Mouse (Mus musculus) neural tube, embryonic 15.5 days (tissue): Measurements from ENCODE around the gene Kazald1. TPM values are rescaled to one million over a fixed set of nuclear protein-coding genes. Genes with fewer than 3 reads are reported as not detected.

Experiments
- ATAC-seq: fragments of 200-750 bp; cut with Nextera tagmentation; 2 replicates; pipeline ENCODE4 v1.8.0; 2017; ENCODE audit warnings: mild to moderate bottlenecking, moderate TSS enrichment, moderate library complexity; ENCODE audit not compliant: low FRiP score
- H3K27ac ChIP-seq: fragments of 300-500 bp; sonication (generic); replicated peaks from 2 replicates; pipeline ENCODE4 v1.5.1; 2015; ENCODE audit warnings: mild to moderate bottlenecking, inconsistent platforms
- H3K27me3 ChIP-seq: fragments of 300-500 bp; sonication (generic); replicated peaks from 2 replicates; pipeline ENCODE4 v1.6.1; 2015; ENCODE audit warnings: inconsistent platforms
- H3K36me3 ChIP-seq: fragments of 300-500 bp; sonication (generic); 2 replicates; pipeline ENCODE4 v1.6.1; 2015; ENCODE audit warnings: inconsistent platforms
- H3K4me1 ChIP-seq: fragments of 300-500 bp; sonication (generic); 2 replicates; pipeline ENCODE4 v1.6.1; 2015; ENCODE audit warnings: inconsistent platforms
- H3K4me2 ChIP-seq: fragments of 300-500 bp; sonication (generic); 2 replicates; pipeline ENCODE4 v1.6.1; 2015; ENCODE audit warnings: inconsistent platforms, mild to moderate bottlenecking, moderate library complexity
- H3K4me3 ChIP-seq: fragments of 300-500 bp; sonication (generic); replicated peaks from 2 replicates; pipeline ENCODE4 v1.5.1; 2015; ENCODE audit warnings: mild to moderate bottlenecking, inconsistent platforms
- H3K9ac ChIP-seq: fragments of 300-500 bp; sonication (generic); replicated peaks from 2 replicates; pipeline ENCODE4 v1.6.1; 2015; ENCODE audit warnings: mild to moderate bottlenecking, inconsistent platforms
- H3K9me3 ChIP-seq: fragments of 300-500 bp; sonication (generic); replicated peaks from 2 replicates; pipeline ENCODE4 v1.6.1; 2016; ENCODE audit warnings: inconsistent platforms
- WGBS: fragments of 180-500 bp; shearing (Covaris S2); methylation state at CpG from one replicate; pipeline ENCODE4 v1.1.7; 2015; ENCODE audit warnings: mixed read lengths; 5-methylcytosine and 5-hydroxymethylcytosine counted together
- polyA plus RNA-seq: library from polyadenylated mRNA; unstranded; fragments of >200 nt; fragmentation: Nextera tagmentation; extraction: Ambion mirVana; gene quantifications from 2 replicates; pipeline ENCODE4 v1.2.1, GENCODE M21; 2015

Kazald1 gene
- 3.0 and 5.3 TPM in 2 replicates for polyA plus RNA-seq

DNA sequence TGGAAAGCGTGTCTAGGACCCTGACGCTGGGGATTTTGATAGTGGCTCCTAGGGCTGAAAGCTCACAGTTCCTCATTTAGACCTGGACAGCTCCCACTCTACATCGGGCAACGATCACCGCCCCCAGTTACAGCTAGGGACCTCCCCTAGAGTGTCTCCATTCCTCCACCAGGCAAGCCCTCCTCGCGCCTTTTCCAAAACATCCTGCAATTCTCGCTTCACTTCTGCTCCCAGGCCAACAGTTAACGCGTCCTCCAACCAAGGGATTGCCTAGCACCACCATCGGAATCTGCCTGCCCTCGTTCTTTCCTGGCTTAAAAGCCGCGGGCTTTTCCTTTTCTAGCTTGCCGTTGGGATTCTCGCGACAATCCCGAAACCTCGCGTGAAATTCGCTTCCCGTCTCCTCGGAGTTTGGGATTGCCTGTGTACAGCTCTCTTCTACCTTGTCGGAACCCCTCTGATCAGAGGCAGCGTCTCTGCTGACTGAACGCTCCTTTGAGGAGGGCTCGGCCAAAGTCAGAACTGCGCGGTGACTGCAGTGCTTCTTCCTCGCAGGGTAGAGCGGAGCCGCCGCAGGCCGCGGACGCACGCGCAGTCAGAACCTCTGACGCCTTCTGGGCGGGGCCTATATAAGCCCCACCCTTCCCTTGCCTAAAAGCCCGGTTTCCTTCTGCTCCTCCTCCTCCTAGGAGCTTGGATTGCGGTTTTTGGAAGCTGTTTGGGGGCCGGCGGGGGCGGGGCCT lies at the start of gene Kazald1:
Gene Kazald1, plus strand, starts transcription at position 662 of the 743 bp plus-strand sequence.
- peaks cover 42% of the 10 kb centered on the region for H3K4me1 ChIP-seq
- peak; percentile 92 for ATAC-seq
- H3K4me3 ChIP-seq = peak within 1 kb of the TSS; percentile 70
- under 1% methylated on average over 45 of the region's 45 CpGs for WGBS
- H3K4me2 ChIP-seq = peak within 1 kb of the TSS; percentile 99
- peaks cover 78% of the 10 kb centered on the region for H3K27me3 ChIP-seq
- peak within 1 kb of the TSS; percentile 95 for H3K27ac ChIP-seq
- no peaks in the 10 kb centered on the region for H3K36me3 ChIP-seq
- peak within 1 kb of the TSS; percentile 88 for H3K9ac ChIP-seq
- H3K9me3 ChIP-seq = no peaks in the 10 kb centered on the region

DNA sequence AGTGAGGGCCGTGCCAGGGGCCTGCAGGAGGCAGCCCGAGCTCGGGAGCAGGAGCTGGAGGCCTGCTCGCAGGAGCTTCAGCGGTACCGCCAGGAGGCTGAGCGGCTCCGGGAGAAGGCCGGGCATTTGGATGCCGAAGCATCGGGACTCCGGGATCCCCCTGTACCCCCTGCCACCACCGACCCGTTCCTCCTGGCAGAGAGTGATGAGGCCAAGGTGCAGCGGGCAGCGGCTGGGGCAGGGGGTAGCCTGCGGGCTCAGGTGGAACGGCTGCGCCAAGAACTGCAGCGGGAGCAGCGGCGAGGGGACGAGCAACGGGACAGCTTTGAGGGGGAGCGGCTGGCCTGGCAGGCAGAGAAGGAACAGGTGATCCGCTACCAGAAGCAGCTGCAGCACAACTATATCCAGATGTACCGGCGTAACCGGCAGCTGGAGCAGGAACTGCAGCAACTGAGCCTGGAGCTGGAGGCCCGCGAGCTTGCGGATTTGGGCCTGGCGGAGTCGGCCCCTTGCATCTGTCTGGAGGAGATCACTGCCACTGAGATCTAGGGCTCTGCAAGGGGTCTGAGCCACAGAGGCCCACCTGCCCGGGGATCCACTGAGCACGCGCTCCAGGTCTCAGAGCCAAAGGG lies 49.0 kb upstream of the Kazald1 start:
- 93% methylated on average over 37 of the region's 37 CpGs for WGBS
- H3K36me3 ChIP-seq = peaks cover 35% of the 10 kb centered on the region
- no peak for ATAC-seq

GRCm38 (mm10) chr19:45026958-45027670 lies 47.9 kb upstream of the Kazald1 start:
- no peak for ATAC-seq
- Histone ChIP-seq H3K4me3 (no peak overlapping the region), H3K27ac (no peak overlapping the region), H3K9me3 (no peaks in the 10 kb centered on the region), H3K9ac (no peak overlapping the region), H3K4me1 (peaks cover 26% of the 10 kb centered on the region), H3K36me3 (peaks cover 35% of the 10 kb centered on the region), H3K4me2 (no peak overlapping the region), H3K27me3 (no peaks in the 10 kb centered on the region)
- 77% methylated on average over 6 of the region's 6 CpGs for WGBS

More for the DNA sequence above, 49.0 kb upstream of the Kazald1 start:
- peaks cover 24% of the 10 kb centered on the region for H3K4me1 ChIP-seq
- no peaks in the 10 kb centered on the region for H3K27me3 ChIP-seq
- H3K4me3 ChIP-seq = no peak overlapping the region
- no peaks in the 10 kb centered on the region for H3K9me3 ChIP-seq
- H3K9ac ChIP-seq = no peak overlapping the region
- no peak overlapping the region for H3K4me2 ChIP-seq
- no peak overlapping the region for H3K27ac ChIP-seq

DNA sequence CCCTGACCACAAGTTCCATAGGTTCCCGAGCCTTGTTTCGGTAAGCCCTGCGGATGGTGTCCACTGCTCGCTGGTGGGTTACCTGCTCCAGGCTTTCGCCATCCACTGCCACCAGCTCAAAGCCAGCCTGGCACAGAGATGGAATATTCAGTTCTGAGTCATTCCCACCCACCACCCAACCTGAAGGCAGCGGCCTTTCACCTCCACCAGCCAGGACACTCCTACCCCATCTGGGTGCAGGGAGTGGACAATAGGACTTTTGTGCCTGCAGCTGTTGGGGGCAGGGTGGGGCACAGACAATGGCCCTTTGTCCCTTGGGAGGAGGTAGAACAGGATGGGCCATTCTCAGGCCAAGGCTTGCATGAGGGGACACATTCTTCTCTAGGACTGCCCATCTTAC lies 47.2 kb upstream of the Kazald1 start:
- Histone ChIP-seq H3K36me3 (peaks cover 33% of the 10 kb centered on the region), H3K4me3 (no peak overlapping the region), H3K27ac (no peak overlapping the region), H3K27me3 (no peaks in the 10 kb centered on the region), H3K9ac (no peak overlapping the region), H3K9me3 (no peaks in the 10 kb centered on the region), H3K4me1 (peaks cover 27% of the 10 kb centered on the region), H3K4me2 (no peak overlapping the region)
- ATAC-seq = no peak
- WGBS = 86% methylated on average over 6 of the region's 6 CpGs

GRCm38 (mm10) chr19:45028746-45029145 lies 46.3 kb upstream of the Kazald1 start:
- ATAC-seq = no peak
- Histone ChIP-seq H3K4me1 (peaks cover 27% of the 10 kb centered on the region), H3K4me3 (no peak overlapping the region), H3K9me3 (no peaks in the 10 kb centered on the region), H3K27ac (no peak overlapping the region), H3K4me2 (no peak overlapping the region), H3K36me3 (peaks cover 30% of the 10 kb centered on the region), H3K27me3 (no peaks in the 10 kb centered on the region), H3K9ac (no peak overlapping the region)
- 62% methylated on average over 19 of the region's 19 CpGs for WGBS

DNA sequence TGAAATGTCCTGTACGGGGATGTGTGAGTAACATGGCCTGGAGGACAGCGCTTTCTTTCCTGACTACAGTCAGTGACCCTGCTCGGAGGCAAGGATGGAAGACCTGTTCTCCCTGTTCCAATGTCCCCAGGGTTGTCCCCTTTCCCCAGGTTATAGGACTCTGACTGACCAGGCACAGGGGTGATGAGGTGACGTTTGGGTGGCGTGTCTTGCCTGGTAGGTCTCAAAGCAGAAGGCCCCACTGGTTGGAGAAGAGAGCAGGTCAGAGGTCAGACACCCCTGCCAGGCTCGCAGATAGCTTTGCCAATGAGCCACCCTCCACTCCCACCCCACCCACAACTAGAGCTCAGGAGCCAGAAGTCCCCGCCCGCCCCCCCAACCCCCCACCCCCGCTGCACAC lies 45.5 kb upstream of the Kazald1 start:
- Histone ChIP-seq H3K36me3 (peaks cover 25% of the 10 kb centered on the region), H3K4me1 (peaks cover 24% of the 10 kb centered on the region), H3K27ac (no peak overlapping the region), H3K4me2 (no peak overlapping the region), H3K9ac (no peak overlapping the region), H3K9me3 (no peaks in the 10 kb centered on the region), H3K4me3 (no peak overlapping the region), H3K27me3 (no peaks in the 10 kb centered on the region)
- 63% methylated on average over 9 of the region's 9 CpGs for WGBS
- ATAC-seq = no peak

DNA sequence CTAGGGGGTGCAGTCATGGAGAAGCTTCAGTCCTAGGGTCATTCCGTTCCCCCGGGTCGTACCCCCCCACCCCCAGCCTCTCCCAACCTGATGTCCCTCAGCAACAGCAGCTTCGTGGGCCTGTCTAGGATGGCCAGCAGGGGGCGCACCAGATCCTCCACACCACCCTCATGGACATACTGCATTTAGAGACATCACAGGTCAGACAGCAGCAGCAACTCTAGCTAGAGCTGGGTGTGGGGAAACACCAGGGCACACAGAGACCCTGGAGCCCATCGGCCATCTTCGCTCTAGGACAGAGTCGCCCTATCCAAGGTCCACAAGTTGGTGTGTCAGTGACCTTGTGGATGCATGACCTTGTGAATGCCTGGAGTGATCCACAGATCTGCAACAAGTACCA lies 44.9 kb upstream of the Kazald1 start:
- Histone ChIP-seq H3K36me3 (peaks cover 21% of the 10 kb centered on the region), H3K27ac (no peak overlapping the region; the same call in 1 of the 2 replicates), H3K27me3 (no peaks in the 10 kb centered on the region), H3K4me2 (no peak overlapping the region), H3K4me1 (peaks cover 24% of the 10 kb centered on the region), H3K4me3 (no peak overlapping the region), H3K9ac (no peak overlapping the region), H3K9me3 (no peaks in the 10 kb centered on the region)
- WGBS = 41% methylated on average over 8 of the region's 8 CpGs
- ATAC-seq = no peak

GRCm38 (mm10) chr19:45030746-45031693 lies 44.0 kb upstream of the Kazald1 start:
- Histone ChIP-seq H3K4me2 (peak overlapping the region; percentile 50), H3K9ac (no peak overlapping the region), H3K36me3 (peaks cover 13% of the 10 kb centered on the region), H3K4me1 (peaks cover 24% of the 10 kb centered on the region), H3K27ac (no peak overlapping the region), H3K9me3 (no peaks in the 10 kb centered on the region), H3K27me3 (no peaks in the 10 kb centered on the region), H3K4me3 (no peak overlapping the region; the same call in 1 of the 2 replicates)
- ATAC-seq = no peak
- WGBS = 38% methylated on average over 20 of the region's 20 CpGs

- H3K36me3 ChIP-seq = peaks cover 5% of the 10 kb centered on the region
- peaks cover 24% of the 10 kb centered on the region for H3K4me1 ChIP-seq
- H3K9ac ChIP-seq = no peak overlapping the region
- ATAC-seq = 0 out of 2 replicates have a peak, but pooled peaks have one; percentile 4
- no peak overlapping the region for H3K4me3 ChIP-seq
- no peak overlapping the region for H3K27ac ChIP-seq
- no peak overlapping the region for H3K4me2 ChIP-seq
- 19% methylated on average over 4 of the region's 4 CpGs for WGBS
- peaks cover 4% of the 10 kb centered on the region; the same call in 1 of the 2 replicates for H3K27me3 ChIP-seq
- H3K9me3 ChIP-seq = no peaks in the 10 kb centered on the region
Observed at GRCm38 (mm10) chr19:45031780-45032179, 43.3 kb upstream of the Kazald1 start.

GRCm38 (mm10) chr19:45032570-45033332 lies 42.3 kb upstream of the Kazald1 start:
- no peak overlapping the region for H3K9ac ChIP-seq

More at GRCm38 (mm10) chr19:45032570-45033332, 42.3 kb upstream of the Kazald1 start:
- H3K36me3 ChIP-seq = no peaks in the 10 kb centered on the region
- 48% methylated on average over 17 of the region's 17 CpGs for whole genome bisulfite sequencing
- H3K9me3 ChIP-seq = no peaks in the 10 kb centered on the region
- peaks cover 24% of the 10 kb centered on the region for H3K4me1 ChIP-seq
- H3K27ac ChIP-seq = no peak overlapping the region
- no peak overlapping the region for H3K4me2 ChIP-seq
- H3K27me3 ChIP-seq = peaks cover 6% of the 10 kb centered on the region; the same call in 1 of the 2 replicates
- ATAC-seq = no peak
- H3K4me3 ChIP-seq = no peak overlapping the region
